Mouse (Mus musculus) embryonic fibroblast, embryonic 13.5 days (primary cell): ENCODE results near the gene Hsd17b2.

Experiments used
- CTCF ChIP-seq: IDR thresholded peaks from 2 replicates; pipeline ENCODE4 v1.5.1; 2011; ENCODE audit warnings: mild to moderate bottlenecking, control low read depth, low read length, moderate library complexity, borderline replicate concordance; ENCODE audit not compliant: insufficient read depth
- POLR2A ChIP-seq: IDR thresholded peaks from 2 replicates; pipeline ENCODE4 v1.6.1; 2011; ENCODE audit warnings: low read depth, mild to moderate bottlenecking, control low read depth, low read length, moderate library complexity

DNA sequence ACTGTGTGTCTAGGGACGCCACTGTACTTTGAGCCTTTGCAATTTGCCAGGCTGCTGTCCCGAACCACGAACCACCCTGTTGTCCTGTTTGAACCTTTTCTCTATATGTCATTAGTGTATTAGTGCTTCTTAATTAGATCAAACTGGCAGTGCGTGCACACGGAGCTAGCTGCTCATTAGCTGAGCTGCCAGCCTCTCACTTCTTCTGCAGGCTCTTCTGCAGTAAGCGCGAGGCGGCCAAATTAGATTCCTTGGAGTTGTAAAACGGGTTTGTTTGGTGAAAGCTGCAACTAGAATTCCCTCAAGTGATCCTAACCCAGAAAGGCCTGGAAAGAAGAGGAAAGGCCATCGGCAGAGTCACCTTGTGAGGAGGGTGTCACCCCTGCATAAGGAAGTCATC is 997 bp downstream of the Hsd17b2 start:
- no peak for TF ChIP-seq CTCF
- no peak for TF ChIP-seq POLR2A
